ENCODE assay signal across 22 mouse cellular contexts in the genomic region with DNA sequence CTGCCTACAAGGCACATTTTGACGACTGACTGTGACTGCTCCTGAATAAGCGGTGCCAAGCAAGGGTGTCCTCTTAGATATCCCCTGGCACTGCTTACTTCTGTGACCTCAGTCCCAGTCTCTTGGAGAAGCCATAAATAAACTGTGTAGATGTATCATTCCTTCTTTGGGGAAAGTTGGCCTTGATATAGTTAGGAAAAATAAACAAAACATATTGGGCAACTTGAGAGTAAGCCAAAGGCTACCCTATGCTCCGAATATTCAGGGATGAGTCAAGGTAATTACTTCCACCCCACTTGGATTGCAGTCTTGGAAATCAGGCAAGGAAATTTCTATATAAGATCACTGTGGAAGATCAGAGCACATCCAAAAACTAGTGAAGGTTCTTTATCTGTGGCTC.
A peak's percentile ranks its signal among the peaks of the same experiment; 100 is the strongest.
DNase-seq lines count a peak whose midpoint lies in the region; ATAC-seq and TF ChIP-seq lines count a peak whose summit lies in the region.
"Had no signal": no experiment of that assay in that cellular context is flagged by ENCODE, and none has a peak within 500 bp of the region (broad histone marks: within the 10 kb centered on the region; RNA-seq: fewer than 3 reads in every experiment).

No protein-coding gene starts in this region.

- no peaks in the 10 kb centered on the region for H3K4me1 ChIP-seq in intestine, embryonic 15.5 days (replicated peaks)
- H3K4me1 ChIP-seq in intestine, embryonic 16.5 days (ENCODE audit: control insufficient read depth, insufficient read depth, low read length): no peaks in the 10 kb centered on the region
- H3K4me1 ChIP-seq: forebrain, embryonic 13.5 days; forebrain, embryonic 15.5 days had no signal

- no peaks in the 10 kb centered on the region for H3K79me3 ChIP-seq in C2C12 (ENCODE audit: low read depth)

- no peak for ATAC-seq in intestine, embryonic 15.5 days
- no peak for ATAC-seq in intestine, embryonic 16.5 days
- ATAC-seq: forebrain, embryonic 13.5 days; forebrain, embryonic 15.5 days; forebrain, postnatal 0 days had no signal

- 78% methylated on average over 3 of the region's 3 CpGs for WGBS in intestine, embryonic 15.5 days
- 84% methylated on average over 3 of the region's 3 CpGs for WGBS in intestine, embryonic 16.5 days

- H3K4me2 ChIP-seq in intestine, embryonic 15.5 days (replicated peaks): no peak overlapping the region
- no peak overlapping the region for H3K4me2 ChIP-seq in intestine, embryonic 16.5 days (ENCODE audit: low read depth, low read length)
- no peak overlapping the region for H3K4me2 ChIP-seq in myocyte (ENCODE audit: low read depth)
- H3K4me2 ChIP-seq: embryonic facial prominence, embryonic 12.5 days; forebrain, embryonic 13.5 days; forebrain, embryonic 15.5 days had no signal

- H3K27me3 ChIP-seq in intestine, embryonic 15.5 days (replicated peaks): no peaks in the 10 kb centered on the region
- no peaks in the 10 kb centered on the region for H3K27me3 ChIP-seq in intestine, embryonic 16.5 days (replicated peaks; ENCODE audit: control insufficient read depth, insufficient read depth, low read length)
- H3K27me3 ChIP-seq in C2C12 (ENCODE audit: control insufficient read depth, insufficient read depth, insufficient read length): no peaks in the 10 kb centered on the region
- H3K27me3 ChIP-seq in myocyte (ENCODE audit: control insufficient read depth, insufficient read depth, insufficient read length): no peaks in the 10 kb centered on the region
- H3K27me3 ChIP-seq: embryonic facial prominence, embryonic 12.5 days; forebrain, embryonic 13.5 days; forebrain, embryonic 15.5 days had no signal

- TF ChIP-seq POLR2A in myocyte (IDR thresholded peaks at IDR 0.05; ENCODE audit: insufficient read length, low read depth): no peak

- H3K4me3 ChIP-seq in intestine, embryonic 15.5 days (replicated peaks): no peak overlapping the region
- no peak overlapping the region for H3K4me3 ChIP-seq in intestine, embryonic 16.5 days (ENCODE audit: low read length)
- H3K4me3 ChIP-seq in C2C12 (ENCODE audit: insufficient read depth, poor library complexity, severe bottlenecking) (no peak overlapping the region), myocyte (no peak overlapping the region)
- H3K4me3 ChIP-seq: embryonic facial prominence, embryonic 10.5 days; embryonic facial prominence, embryonic 12.5 days; forebrain, embryonic 13.5 days; forebrain, embryonic 15.5 days had no signal

- no peaks in the 10 kb centered on the region for H3K9me3 ChIP-seq in intestine, embryonic 15.5 days
- H3K9me3 ChIP-seq in intestine, embryonic 16.5 days (ENCODE audit: control insufficient read depth, low read length): no peaks in the 10 kb centered on the region
- H3K9me3 ChIP-seq: embryonic facial prominence, embryonic 10.5 days; embryonic facial prominence, embryonic 12.5 days; forebrain, embryonic 13.5 days; forebrain, embryonic 15.5 days had no signal

- peak; percentile 92 for DNase-seq in NIH3T3 (ENCODE audit: low read depth)
- no peak for DNase-seq in lung, postnatal 14 days
- no peak for DNase-seq in urinary bladder, postnatal 14 days (ENCODE audit: low spot score)
- no peak for DNase-seq in natural killer cell, adult 2 months (ENCODE audit: low spot score in 2 of 2)
- DNase-seq: adrenal gland, adult 2 months; adrenal gland, postnatal 10 days; adrenal gland, postnatal 25 days; B cell, adult 2 months; cerebellum, adult 11 months; cerebellum, adult 18-20 months; cerebellum, adult 8-10 months; cerebellum, postnatal 10 days; cerebellum, postnatal 25 days; forebrain, postnatal 0 days had no signal

- 0 out of 2 replicates have a peak overlapping the region, but pooled peaks have one; percentile 36 for H3K27ac ChIP-seq in intestine, embryonic 15.5 days
- no peak overlapping the region for H3K27ac ChIP-seq in intestine, embryonic 16.5 days (ENCODE audit: low read length)
- H3K27ac ChIP-seq: embryonic facial prominence, embryonic 10.5 days; embryonic facial prominence, embryonic 12.5 days; forebrain, embryonic 13.5 days; forebrain, embryonic 15.5 days had no signal

- H3ac ChIP-seq in C2C12 (ENCODE audit: control insufficient read depth, insufficient read length, low read depth) (no peak overlapping the region), myocyte (ENCODE audit: control insufficient read depth, insufficient read length) (no peak overlapping the region)

- H3K36me3 ChIP-seq in intestine, embryonic 15.5 days: no peaks in the 10 kb centered on the region
- H3K36me3 ChIP-seq in intestine, embryonic 16.5 days (ENCODE audit: control insufficient read depth, insufficient read depth, low read length): no peaks in the 10 kb centered on the region
- H3K36me3 ChIP-seq in C2C12 (ENCODE audit: control insufficient read depth, insufficient read depth): no peaks in the 10 kb centered on the region
- no peaks in the 10 kb centered on the region for H3K36me3 ChIP-seq in myocyte (ENCODE audit: control insufficient read depth, insufficient read depth)
- H3K36me3 ChIP-seq: embryonic facial prominence, embryonic 10.5 days; embryonic facial prominence, embryonic 12.5 days; forebrain, embryonic 15.5 days had no signal

- no peak overlapping the region for H3K9ac ChIP-seq in intestine, embryonic 15.5 days
- no peak overlapping the region for H3K9ac ChIP-seq in intestine, embryonic 16.5 days (ENCODE audit: low read depth, low read length)
- H3K9ac ChIP-seq: embryonic facial prominence, embryonic 12.5 days; forebrain, embryonic 13.5 days; forebrain, embryonic 15.5 days; forebrain, postnatal 0 days had no signal

- TF ChIP-seq CTCF in C2C12 (IDR thresholded peaks at IDR 0.05; ENCODE audit: control insufficient read depth, insufficient read depth, insufficient read length): no peak

- H3K79me2 ChIP-seq in C2C12 (ENCODE audit: control insufficient read depth, insufficient read depth) (no peaks in the 10 kb centered on the region), myocyte (ENCODE audit: control insufficient read depth, insufficient read depth) (no peaks in the 10 kb centered on the region)

TF ChIP-seq in C2C12, 6 proteins besides CTCF, POLR2A, EP300 and RAD21:
- peak; percentile 34 for TF ChIP-seq FOSL1 (IDR thresholded peaks at IDR 0.05; ENCODE audit: insufficient read depth, low read length, poor library complexity, severe bottlenecking)
- no peak for TF ChIP-seq MYOG (IDR thresholded peaks at IDR 0.05; ENCODE audit: control insufficient read depth, extremely low read depth, insufficient read length)
- no peak for TF ChIP-seq USF1 (IDR thresholded peaks at IDR 0.05; ENCODE audit: low read depth)
- TF ChIP-seq CEBPB (IDR thresholded peaks at IDR 0.05; ENCODE audit: low read depth): peak; percentile 99

TF ChIP-seq in myocyte, 11 proteins besides CTCF, POLR2A, EP300 and RAD21:
- TF ChIP-seq MAX (IDR thresholded peaks at IDR 0.05; ENCODE audit: low read depth) (no peak), CEBPB (IDR thresholded peaks at IDR 0.05; ENCODE audit: insufficient read depth, poor library complexity, severe bottlenecking) (peak; percentile 93), USF1 (IDR thresholded peaks at IDR 0.05; ENCODE audit: low read depth) (no peak), TCF3 (IDR thresholded peaks at IDR 0.05; ENCODE audit: insufficient read length, low read depth) (no peak), REST (IDR thresholded peaks at IDR 0.05; ENCODE audit: insufficient read depth, insufficient read length) (no peak)
